Comparison of ENCODE assay signal across 10 mouse cellular contexts in genomic region chr7:75586113-75586512, GRCm38 (mm10).
A peak's percentile ranks its signal among the peaks of the same experiment; 100 is the strongest.
DNase-seq lines count a peak whose midpoint lies in the region; ATAC-seq and TF ChIP-seq lines count a peak whose summit lies in the region.
"Had no signal": no experiment of that assay in that cellular context is flagged by ENCODE, and none has a peak within 500 bp of the region (broad histone marks: within the 10 kb centered on the region; RNA-seq: fewer than 3 reads in every experiment).

No protein-coding gene starts in this region.

- H3K27me3 ChIP-seq in hindbrain, embryonic 10.5 days (ENCODE audit: insufficient read depth, poor library complexity, severe bottlenecking) = no peaks in the 10 kb centered on the region
- no peaks in the 10 kb centered on the region for H3K27me3 ChIP-seq in hindbrain, embryonic 13.5 days
- H3K27me3 ChIP-seq in embryonic facial prominence, embryonic 15.5 days = no peaks in the 10 kb centered on the region
- H3K27me3 ChIP-seq in lung, embryonic 15.5 days = no peaks in the 10 kb centered on the region
- H3K27me3 ChIP-seq in stomach, embryonic 15.5 days (replicated peaks) = no peaks in the 10 kb centered on the region
- H3K27me3 ChIP-seq in midbrain, postnatal 0 days (ENCODE audit: insufficient read depth, low read length) = no peaks in the 10 kb centered on the region
- H3K27me3 ChIP-seq: Patski had no signal

- H3K4me3 ChIP-seq in hindbrain, embryonic 10.5 days = no peak overlapping the region
- H3K4me3 ChIP-seq in hindbrain, embryonic 13.5 days = no peak overlapping the region
- H3K4me3 ChIP-seq in embryonic facial prominence, embryonic 15.5 days (replicated peaks) = no peak overlapping the region
- H3K4me3 ChIP-seq in lung, embryonic 15.5 days = peak overlapping the region; percentile 24
- no peak overlapping the region for H3K4me3 ChIP-seq in stomach, embryonic 15.5 days (replicated peaks)
- H3K4me3 ChIP-seq in midbrain, postnatal 0 days (ENCODE audit: low read depth, low read length) = no peak overlapping the region

- H3K4me1 ChIP-seq in hindbrain, embryonic 10.5 days (replicated peaks) = 0 out of 2 replicates have a peak, but pooled peaks cover 3% of the 10 kb centered on the region
- no peaks in the 10 kb centered on the region for H3K4me1 ChIP-seq in hindbrain, embryonic 13.5 days (replicated peaks)
- no peaks in the 10 kb centered on the region for H3K4me1 ChIP-seq in embryonic facial prominence, embryonic 15.5 days
- H3K4me1 ChIP-seq in lung, embryonic 15.5 days = peaks cover 38% of the 10 kb centered on the region
- 0 out of 2 replicates have a peak, but pooled peaks cover 6% of the 10 kb centered on the region for H3K4me1 ChIP-seq in stomach, embryonic 15.5 days
- H3K4me1 ChIP-seq in midbrain, postnatal 0 days (ENCODE audit: insufficient read depth, low read length) = no peaks in the 10 kb centered on the region

- H3K9ac ChIP-seq in hindbrain, embryonic 13.5 days = no peak overlapping the region
- H3K9ac ChIP-seq in embryonic facial prominence, embryonic 15.5 days = no peak overlapping the region
- peak overlapping the region; percentile 10; the same call in 1 of the 2 replicates for H3K9ac ChIP-seq in lung, embryonic 15.5 days
- H3K9ac ChIP-seq in stomach, embryonic 15.5 days = no peak overlapping the region
- H3K9ac ChIP-seq in midbrain, postnatal 0 days (replicated peaks; ENCODE audit: low read length, poor library complexity, severe bottlenecking) = no peak overlapping the region

- no peak for TF ChIP-seq CTCF in midbrain, postnatal 0 days (IDR thresholded peaks at IDR 0.05)

- H3K27ac ChIP-seq in hindbrain, embryonic 10.5 days = peak overlapping the region; percentile 17; the same call in 1 of the 2 replicates
- H3K27ac ChIP-seq in hindbrain, embryonic 13.5 days = no peak overlapping the region
- H3K27ac ChIP-seq in embryonic facial prominence, embryonic 15.5 days (replicated peaks) = peak overlapping the region; percentile 67
- H3K27ac ChIP-seq in lung, embryonic 15.5 days = peak overlapping the region; percentile 78
- H3K27ac ChIP-seq in stomach, embryonic 15.5 days = peak overlapping the region; percentile 69; the same call in 1 of the 2 replicates
- no peak overlapping the region for H3K27ac ChIP-seq in midbrain, postnatal 0 days (ENCODE audit: low read depth, low read length)

- ATAC-seq in hindbrain, embryonic 13.5 days (ENCODE audit: low FRiP score) = no peak
- peak; percentile 11; the same call in 1 of the 2 replicates for ATAC-seq in embryonic facial prominence, embryonic 15.5 days (ENCODE audit: insufficient number of reproducible peaks, low FRiP score, low TSS enrichment, low read depth)
- ATAC-seq in lung, embryonic 15.5 days (ENCODE audit: borderline replicate concordance, extremely low read depth, low FRiP score, low TSS enrichment) = peak; percentile 50; the same call in 1 of the 2 replicates
- ATAC-seq in stomach, embryonic 15.5 days (ENCODE audit: insufficient read depth, low FRiP score, low read depth) = peak; percentile 83
- ATAC-seq in midbrain, postnatal 0 days (ENCODE audit: low FRiP score) = no peak
- ATAC-seq: Patski had no signal

- H3K36me3 ChIP-seq in hindbrain, embryonic 10.5 days = peaks cover 36% of the 10 kb centered on the region
- H3K36me3 ChIP-seq in hindbrain, embryonic 13.5 days = no peaks in the 10 kb centered on the region; the same call in 1 of the 2 replicates
- H3K36me3 ChIP-seq in embryonic facial prominence, embryonic 15.5 days = 0 out of 2 replicates have a peak, but pooled peaks cover 5% of the 10 kb centered on the region
- H3K36me3 ChIP-seq in lung, embryonic 15.5 days = no peaks in the 10 kb centered on the region
- no peaks in the 10 kb centered on the region for H3K36me3 ChIP-seq in stomach, embryonic 15.5 days
- no peaks in the 10 kb centered on the region for H3K36me3 ChIP-seq in midbrain, postnatal 0 days (ENCODE audit: insufficient read depth, low read length)

- H3K4me2 ChIP-seq in hindbrain, embryonic 13.5 days = no peak overlapping the region
- H3K4me2 ChIP-seq in embryonic facial prominence, embryonic 15.5 days (replicated peaks) = no peak overlapping the region; the same call in 1 of the 2 replicates
- peak overlapping the region; percentile 46 for H3K4me2 ChIP-seq in lung, embryonic 15.5 days
- peak overlapping the region; percentile 25 for H3K4me2 ChIP-seq in stomach, embryonic 15.5 days
- no peak overlapping the region for H3K4me2 ChIP-seq in midbrain, postnatal 0 days (ENCODE audit: low read depth, low read length, poor library complexity, severe bottlenecking)

- DNase-seq in hindbrain, embryonic 10.5 days (ENCODE audit: low spot score) = no peak
- DNase-seq in midbrain, postnatal 0 days (ENCODE audit: low spot score) = no peak
- no peak for DNase-seq in adrenal gland, postnatal 10 days
- DNase-seq in left cerebral cortex, adult 11 months (ENCODE audit: low spot score) = no peak
- DNase-seq: right cerebral cortex, postnatal 4 days had no signal

- 79% methylated on average over 14 of the region's 14 CpGs for WGBS in hindbrain, embryonic 10.5 days
- 82% methylated on average over 14 of the region's 14 CpGs for WGBS in hindbrain, embryonic 13.5 days
- WGBS in embryonic facial prominence, embryonic 15.5 days = 41% methylated on average over 14 of the region's 14 CpGs
- 32% methylated on average over 14 of the region's 14 CpGs for WGBS in lung, embryonic 15.5 days
- 40% methylated on average over 14 of the region's 14 CpGs for WGBS in stomach, embryonic 15.5 days
- WGBS in midbrain, postnatal 0 days = 71% methylated on average over 14 of the region's 14 CpGs

- H3K9me3 ChIP-seq in hindbrain, embryonic 10.5 days = no peaks in the 10 kb centered on the region
- no peaks in the 10 kb centered on the region for H3K9me3 ChIP-seq in hindbrain, embryonic 13.5 days
- H3K9me3 ChIP-seq in embryonic facial prominence, embryonic 15.5 days (replicated peaks) = no peaks in the 10 kb centered on the region
- H3K9me3 ChIP-seq in lung, embryonic 15.5 days = no peaks in the 10 kb centered on the region
- H3K9me3 ChIP-seq in stomach, embryonic 15.5 days = no peaks in the 10 kb centered on the region
- H3K9me3 ChIP-seq in midbrain, postnatal 0 days (ENCODE audit: low read length) = no peaks in the 10 kb centered on the region

Comparison
In these comparisons a context has a peak if more than half of its experiments do, and no peak if none do; other contexts are left out.
1. H3K27ac ChIP-seq: peak in hindbrain, embryonic 10.5 days (single experiment), embryonic facial prominence, embryonic 15.5 days (single experiment), lung, embryonic 15.5 days (single experiment) and stomach, embryonic 15.5 days (single experiment); none in hindbrain, embryonic 13.5 days (single experiment) and midbrain, postnatal 0 days (single experiment).
2. ATAC-seq: peak in embryonic facial prominence, embryonic 15.5 days (single experiment), lung, embryonic 15.5 days (single experiment) and stomach, embryonic 15.5 days (single experiment); none in hindbrain, embryonic 13.5 days (single experiment) and midbrain, postnatal 0 days (single experiment).
3. H3K4me2 ChIP-seq: peak in lung, embryonic 15.5 days (single experiment) and stomach, embryonic 15.5 days (single experiment); none in hindbrain, embryonic 13.5 days (single experiment), embryonic facial prominence, embryonic 15.5 days (single experiment) and midbrain, postnatal 0 days (single experiment).